ENCODE assay signal across 8 mouse cellular contexts in genomic region chr5:25496652-25497051, GRCm38 (mm10). TPM values are rescaled to one million over a fixed set of nuclear protein-coding genes. Genes with fewer than 3 reads are reported as not detected.
DNase-seq lines count a peak whose midpoint lies in the region; ATAC-seq and TF ChIP-seq lines count a peak whose summit lies in the region.

No protein-coding gene starts in this region.

- peaks cover 6% of the 10 kb centered on the region; the same call in 1 of the 2 replicates for H3K4me1 ChIP-seq in cerebellum, adult 2 months (ENCODE audit: control insufficient read depth, insufficient read depth, low read length)
- H3K4me1 ChIP-seq in lung, postnatal 0 days (ENCODE audit: insufficient read depth, low read depth, low read length), result peaks cover 4% of the 10 kb centered on the region; the same call in 1 of the 2 replicates
- H3K4me1 ChIP-seq in limb, embryonic 12.5 days (replicated peaks), result peaks cover 18% of the 10 kb centered on the region
- H3K4me1 ChIP-seq in stomach, embryonic 14.5 days (ENCODE audit: control insufficient read depth, insufficient read depth, low read length), result peaks cover 6% of the 10 kb centered on the region; the same call in 1 of the 2 replicates

- ATAC-seq in lung, postnatal 0 days, result no peak
- no peak for ATAC-seq in limb, embryonic 12.5 days (ENCODE audit: insufficient number of reproducible peaks, insufficient read depth, low FRiP score, low TSS enrichment, low read depth)
- ATAC-seq in stomach, embryonic 14.5 days (ENCODE audit: insufficient number of reproducible peaks, insufficient read depth, low FRiP score, low read depth), result no peak

- no peaks in the 10 kb centered on the region for H3K9me3 ChIP-seq in lung, postnatal 0 days (ENCODE audit: low read length)
- H3K9me3 ChIP-seq in limb, embryonic 12.5 days, result no peaks in the 10 kb centered on the region
- H3K9me3 ChIP-seq in stomach, embryonic 14.5 days (ENCODE audit: control insufficient read depth, low read depth, low read length), result no peaks in the 10 kb centered on the region

- no peak for TF ChIP-seq EP300 in lung, postnatal 0 days (IDR thresholded peaks at IDR 0.05)

- no peak for TF ChIP-seq POLR2A in cerebellum, adult 2 months (IDR thresholded peaks at IDR 0.05; ENCODE audit: borderline replicate concordance, insufficient read depth, low read length)

- 23% methylated on average over 2 of the region's 2 CpGs for WGBS in cerebellum, adult 2 months
- 46% methylated on average over 2 of the region's 2 CpGs for WGBS in lung, postnatal 0 days
- 28% methylated on average over 2 of the region's 2 CpGs for WGBS in limb, embryonic 12.5 days
- 38% methylated on average over 2 of the region's 2 CpGs for WGBS in stomach, embryonic 14.5 days

- H3K9ac ChIP-seq in lung, postnatal 0 days (replicated peaks; ENCODE audit: low read depth), result 0 out of 2 replicates have a peak overlapping the region, but pooled peaks have one; percentile 95
- 0 out of 2 replicates have a peak overlapping the region, but pooled peaks have one; percentile 91 for H3K9ac ChIP-seq in limb, embryonic 12.5 days (replicated peaks)
- H3K9ac ChIP-seq in stomach, embryonic 14.5 days (replicated peaks; ENCODE audit: low read depth, low read length), result peak overlapping the region; percentile 95; the same call in 1 of the 2 replicates

- no peak for TF ChIP-seq CTCF in cerebellum, adult 2 months (IDR thresholded peaks at IDR 0.05; ENCODE audit: borderline replicate concordance, insufficient read depth, low read depth, low read length)
- TF ChIP-seq CTCF in lung, postnatal 0 days (IDR thresholded peaks at IDR 0.05), result no peak

- H3K4me3 ChIP-seq in cerebellum, adult 2 months (replicated peaks; ENCODE audit: insufficient read depth, low read depth, low read length), result peak overlapping the region; percentile 40
- H3K4me3 ChIP-seq in lung, postnatal 0 days (ENCODE audit: low read depth, low read length), result peak overlapping the region; percentile 99
- peak overlapping the region; percentile 91 for H3K4me3 ChIP-seq in limb, embryonic 12.5 days (replicated peaks)
- peak overlapping the region; percentile 93; the same call in 1 of the 2 replicates for H3K4me3 ChIP-seq in stomach, embryonic 14.5 days (ENCODE audit: low read depth, low read length)

- no peak for DNase-seq in cerebellum, adult 2 months
- DNase-seq in cerebellum, postnatal 25 days, result no peak
- no peak for DNase-seq in lung, postnatal 0 days (ENCODE audit: low spot score)
- no peak for DNase-seq in lung, postnatal 4 days
- DNase-seq in retina, embryonic 14.5 days (ENCODE audit: low spot score), result no peak
- no peak for DNase-seq in gastrocnemius, postnatal 10 days

- H3K36me3 ChIP-seq in lung, postnatal 0 days (ENCODE audit: insufficient read depth, low read length), result no peaks in the 10 kb centered on the region
- no peaks in the 10 kb centered on the region for H3K36me3 ChIP-seq in limb, embryonic 12.5 days
- H3K36me3 ChIP-seq in stomach, embryonic 14.5 days (ENCODE audit: control insufficient read depth, insufficient read depth, low read length), result no peaks in the 10 kb centered on the region

- peak overlapping the region; percentile 77 for H3K4me2 ChIP-seq in lung, postnatal 0 days (replicated peaks; ENCODE audit: low read depth, low read length)
- H3K4me2 ChIP-seq in limb, embryonic 12.5 days, result peak overlapping the region; percentile 75
- H3K4me2 ChIP-seq in stomach, embryonic 14.5 days (replicated peaks; ENCODE audit: low read depth, low read length), result peak overlapping the region; percentile 62

- no peaks in the 10 kb centered on the region for H3K27me3 ChIP-seq in cerebellum, adult 2 months (ENCODE audit: control insufficient read depth, insufficient read depth, low read length)
- H3K27me3 ChIP-seq in lung, postnatal 0 days (replicated peaks; ENCODE audit: insufficient read depth, low read length), result no peaks in the 10 kb centered on the region
- H3K27me3 ChIP-seq in limb, embryonic 12.5 days, result no peaks in the 10 kb centered on the region; the same call in 1 of the 2 replicates
- no peaks in the 10 kb centered on the region for H3K27me3 ChIP-seq in stomach, embryonic 14.5 days (ENCODE audit: control insufficient read depth, insufficient read depth, low read length)

- H3K27ac ChIP-seq in cerebellum, adult 2 months (ENCODE audit: insufficient read depth, low read length), result no peak overlapping the region
- peak overlapping the region; percentile 20; the same call in 1 of the 2 replicates for H3K27ac ChIP-seq in lung, postnatal 0 days (ENCODE audit: low read length)
- no peak overlapping the region for H3K27ac ChIP-seq in limb, embryonic 12.5 days
- no peak overlapping the region for H3K27ac ChIP-seq in stomach, embryonic 14.5 days (ENCODE audit: low read length)

RNA-seq across cellular contexts. Expression of gene Kmt2c, which starts 1.9 kb away (rescaled TPM):
- 56.3 and 60.0 TPM in 2 replicates for polyA plus RNA-seq in cerebellum, adult 2 months (2012; rRNA removed)
- 9.5 and 12.1 TPM in 2 replicates for polyA plus RNA-seq in lung, postnatal 0 days (2015; fragmentation: Nextera tagmentation; extraction: Ambion mirVana)
- 16.8 and 16.9 TPM in 2 replicates for polyA plus RNA-seq in limb, embryonic 12.5 days (2016; fragmentation: Nextera tagmentation; extraction: Ambion mirVana)
- polyA plus RNA-seq in stomach, embryonic 14.5 days (2014; fragmentation: Nextera tagmentation; extraction: Ambion mirVana), result 25.7 and 28.8 TPM in 2 replicates
- 10 to 100 TPM; 32.1 to 43.2 TPM for total RNA-seq in gastrocnemius, postnatal 10 days (2021)

RNA-seq across cellular contexts. Expression of gene Cct8l1, which starts 19.2 kb away (rescaled TPM):
- 0.13 TPM in 1 of 2 replicates, not detected in the other for polyA plus RNA-seq in cerebellum, adult 2 months (2012; rRNA removed)
- polyA plus RNA-seq in lung, postnatal 0 days (2015; fragmentation: Nextera tagmentation; extraction: Ambion mirVana), result not detected in 2 replicates
- not detected in 2 replicates for polyA plus RNA-seq in limb, embryonic 12.5 days (2016; fragmentation: Nextera tagmentation; extraction: Ambion mirVana)
- polyA plus RNA-seq in stomach, embryonic 14.5 days (2014; fragmentation: Nextera tagmentation; extraction: Ambion mirVana), result 0.17 TPM in 1 of 2 replicates, not detected in the other
- total RNA-seq in gastrocnemius, postnatal 10 days (2021), result not detected

Comparison
In these comparisons a context has a peak if more than half of its experiments do, and no peak if none do; other contexts are left out.
1. H3K4me3 ChIP-seq: peak in every context shown above with its lines; median percentile 99 in lung, postnatal 0 days; 93 in stomach, embryonic 14.5 days; 91 in limb, embryonic 12.5 days; 40 in cerebellum, adult 2 months.